Mouse (Mus musculus) lung, embryonic 16.5 days (tissue): ENCODE results near the gene Pld1. TPM values are rescaled to one million over a fixed set of nuclear protein-coding genes. Genes with fewer than 3 reads are reported as not detected.

Source experiments
- ATAC-seq: fragments of 200-750 bp; cut with Nextera tagmentation; 2 replicates; pipeline ENCODE4 v1.8.0; 2017; ENCODE audit warnings: low read depth, mild to moderate bottlenecking, moderate library complexity
- H3K27ac ChIP-seq: fragments of 300-500 bp; sonication (generic); 2 replicates; pipeline ENCODE4 v1.5.1; 2014; ENCODE audit warnings: mild to moderate bottlenecking, control low read depth, low read length
- H3K27me3 ChIP-seq: fragments of 300-500 bp; sonication (generic); 2 replicates; pipeline ENCODE4 v1.6.1; 2014; ENCODE audit warnings: low read depth, low read length, mixed read lengths; ENCODE audit not compliant: control insufficient read depth, insufficient read depth
- H3K36me3 ChIP-seq: fragments of 300-500 bp; sonication (generic); 2 replicates; pipeline ENCODE4 v1.6.1; 2014; ENCODE audit warnings: low read length; ENCODE audit not compliant: control insufficient read depth, insufficient read depth
- H3K4me1 ChIP-seq: fragments of 300-500 bp; sonication (generic); replicated peaks from 2 replicates; pipeline ENCODE4 v1.6.1; 2014; ENCODE audit warnings: low read length, mixed read lengths; ENCODE audit not compliant: control insufficient read depth, insufficient read depth
- H3K4me2 ChIP-seq: fragments of 300-500 bp; sonication (generic); 2 replicates; pipeline ENCODE4 v1.6.1; 2014; ENCODE audit warnings: low read depth, low read length, control low read depth
- H3K4me3 ChIP-seq: fragments of 300-500 bp; sonication (generic); 2 replicates; pipeline ENCODE4 v1.5.1; 2014; ENCODE audit warnings: mild to moderate bottlenecking, low read length, control low read depth
- H3K9ac ChIP-seq: fragments of 300-500 bp; sonication (generic); 2 replicates; pipeline ENCODE4 v1.6.1; 2014; ENCODE audit warnings: low read length, control low read depth
- H3K9me3 ChIP-seq: fragments of 300-500 bp; sonication (generic); 2 replicates; pipeline ENCODE4 v1.6.1; 2016; ENCODE audit warnings: low read length; ENCODE audit not compliant: control insufficient read depth
- WGBS: fragments of 180-500 bp; shearing (Covaris S2); extraction: QIAGEN DNeasy Blood & Tissue Kit; methylation state at CpG from one replicate; pipeline ENCODE4 v1.1.7; 2014; 5-methylcytosine and 5-hydroxymethylcytosine counted together
- polyA plus RNA-seq: library from polyadenylated mRNA; unstranded; fragments of >200 nt; fragmentation: Nextera tagmentation; extraction: Ambion mirVana; gene quantifications from 2 replicates; pipeline ENCODE4 v1.2.1, GENCODE M21; 2015

Gene Pld1
- polyA plus RNA-seq, 1 experiment from 2014 or later: 11.5 TPM

GRCm38 (mm10) chr3:28042366-28042765 lies 103.9 kb downstream of the Pld1 start:
- Histone ChIP-seq H3K4me2 (no peak overlapping the region), H3K4me3 (no peak overlapping the region), H3K27me3 (no peaks in the 10 kb centered on the region), H3K9ac (no peak overlapping the region), H3K36me3 (peaks cover 9% of the 10 kb centered on the region; the same call in 1 of the 2 replicates), H3K4me1 (peaks cover 10% of the 10 kb centered on the region; the same call in 1 of the 2 replicates), H3K9me3 (no peaks in the 10 kb centered on the region), H3K27ac (no peak overlapping the region)
- ATAC-seq: no peak
- WGBS: 90% methylated on average over 4 of the region's 4 CpGs

- ATAC-seq: no peak
- 78% methylated on average over 5 of the region's 5 CpGs for WGBS
- Histone ChIP-seq H3K4me1 (no peaks in the 10 kb centered on the region), H3K36me3 (0 out of 2 replicates have a peak, but pooled peaks cover 5% of the 10 kb centered on the region), H3K4me3 (no peak overlapping the region), H3K27ac (no peak overlapping the region), H3K4me2 (no peak overlapping the region), H3K9ac (no peak overlapping the region), H3K27me3 (no peaks in the 10 kb centered on the region), H3K9me3 (no peaks in the 10 kb centered on the region)
These were observed 109.1 kb downstream of the Pld1 start for GRCm38 (mm10) chr3:28047599-28047998.

DNA sequence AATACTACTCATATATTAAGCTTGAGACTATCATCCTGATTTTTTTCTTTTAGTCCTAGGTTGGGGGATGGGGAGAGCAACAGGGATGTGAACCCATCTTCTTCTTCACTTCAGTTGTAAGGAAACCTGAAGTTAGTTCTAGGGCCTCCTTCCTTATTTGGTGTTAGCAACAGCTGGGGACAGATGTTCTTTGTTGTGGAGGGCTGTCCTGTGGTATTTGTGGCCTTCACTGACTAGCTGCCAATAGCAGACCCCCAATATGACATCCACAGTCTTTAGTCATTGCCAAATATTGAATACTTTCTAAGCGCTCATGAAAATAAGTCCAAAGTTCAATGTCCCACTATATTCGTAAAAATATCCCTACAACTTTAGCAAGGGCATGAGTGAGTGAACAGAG lies 111.0 kb downstream of the Pld1 start:
- ATAC-seq: peak; percentile 88
- WGBS: 59% methylated on average over 2 of the region's 2 CpGs
- Histone ChIP-seq H3K27me3 (no peaks in the 10 kb centered on the region), H3K9ac (no peak overlapping the region), H3K36me3 (0 out of 2 replicates have a peak, but pooled peaks cover 5% of the 10 kb centered on the region), H3K27ac (peak overlapping the region; percentile 40; the same call in 1 of the 2 replicates), H3K9me3 (no peaks in the 10 kb centered on the region), H3K4me1 (no peaks in the 10 kb centered on the region; the same call in 1 of the 2 replicates), H3K4me2 (no peak overlapping the region), H3K4me3 (no peak overlapping the region)

DNA sequence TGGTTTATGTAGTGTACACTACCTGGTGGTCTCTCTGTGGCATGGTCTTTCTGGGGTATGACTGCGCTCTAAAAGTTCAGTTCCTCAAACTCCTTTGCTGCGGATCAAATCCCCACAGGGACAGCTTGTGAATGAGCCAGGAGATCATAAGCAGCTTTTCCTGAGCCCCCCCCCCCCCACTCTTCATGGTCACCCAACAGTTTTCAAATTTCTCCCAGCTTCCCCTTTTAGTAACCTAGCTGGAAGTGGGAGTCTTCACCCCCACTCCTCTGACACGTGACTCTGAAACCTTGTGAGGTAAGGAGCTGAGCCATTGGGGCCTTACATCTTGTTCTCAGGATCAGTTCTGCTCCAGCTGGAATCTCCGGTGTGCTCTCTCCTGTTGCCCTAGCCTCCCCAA lies 114.6 kb downstream of the Pld1 start:
- Histone ChIP-seq H3K4me3 (no peak overlapping the region), H3K4me2 (no peak overlapping the region), H3K27ac (no peak overlapping the region), H3K4me1 (no peaks in the 10 kb centered on the region; the same call in none of the 2 replicates), H3K27me3 (no peaks in the 10 kb centered on the region), H3K9me3 (no peaks in the 10 kb centered on the region), H3K36me3 (0 out of 2 replicates have a peak, but pooled peaks cover 2% of the 10 kb centered on the region), H3K9ac (no peak overlapping the region)
- 85% methylated on average over 4 of the region's 4 CpGs for WGBS
- ATAC-seq: no peak

GRCm38 (mm10) chr3:28060713-28061112 lies 122.2 kb downstream of the Pld1 start:
- no peaks in the 10 kb centered on the region for H3K36me3 ChIP-seq
- H3K9me3 ChIP-seq: no peaks in the 10 kb centered on the region
- ATAC-seq: no peak
- no peaks in the 10 kb centered on the region for H3K4me1 ChIP-seq
- no peak overlapping the region for H3K4me2 ChIP-seq
- no peak overlapping the region for H3K4me3 ChIP-seq
- WGBS: 82% methylated on average over 4 of the region's 4 CpGs
- no peak overlapping the region for H3K27ac ChIP-seq
- no peak overlapping the region for H3K9ac ChIP-seq
- H3K27me3 ChIP-seq: no peaks in the 10 kb centered on the region

GRCm38 (mm10) chr3:28061155-28061554 lies 122.7 kb downstream of the Pld1 start:
- no peaks in the 10 kb centered on the region for H3K9me3 ChIP-seq
- no peaks in the 10 kb centered on the region for H3K4me1 ChIP-seq
- no peak overlapping the region for H3K4me2 ChIP-seq
- H3K36me3 ChIP-seq: no peaks in the 10 kb centered on the region
- ATAC-seq: no peak
- no peak overlapping the region for H3K4me3 ChIP-seq
- no peak overlapping the region for H3K27ac ChIP-seq
- H3K27me3 ChIP-seq: no peaks in the 10 kb centered on the region
- H3K9ac ChIP-seq: no peak overlapping the region

- Histone ChIP-seq H3K4me2 (no peak overlapping the region), H3K27ac (no peak overlapping the region), H3K9me3 (peaks cover 3% of the 10 kb centered on the region), H3K9ac (no peak overlapping the region), H3K4me1 (no peaks in the 10 kb centered on the region), H3K4me3 (no peak overlapping the region), H3K36me3 (no peaks in the 10 kb centered on the region; the same call in 1 of the 2 replicates), H3K27me3 (no peaks in the 10 kb centered on the region)
- 85% methylated on average over 3 of the region's 3 CpGs for WGBS
- no peak for ATAC-seq
These were observed 140.7 kb downstream of the Pld1 start for GRCm38 (mm10) chr3:28079211-28079610.

DNA sequence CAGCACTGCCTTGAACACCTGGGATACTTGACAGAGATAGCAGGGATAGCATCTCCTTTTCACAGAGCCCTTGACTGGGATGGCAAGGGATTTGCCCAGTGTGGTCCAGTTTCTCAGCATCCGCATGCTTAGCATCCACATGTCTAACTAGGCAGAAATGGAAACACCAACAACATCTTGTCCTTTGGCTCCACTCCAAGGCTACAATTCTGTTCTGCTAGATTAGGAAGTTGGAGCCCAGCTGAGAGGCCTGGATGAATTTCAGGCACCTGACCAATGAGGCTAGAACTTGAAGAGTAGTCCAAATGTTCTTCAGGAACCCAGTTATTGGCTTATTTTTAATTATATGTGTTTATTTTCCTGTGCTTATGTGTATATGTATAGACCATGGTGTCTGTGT lies 141.6 kb downstream of the Pld1 start:
- WGBS: 84% methylated on average over 1 of the region's 1 CpGs
- Histone ChIP-seq H3K4me2 (no peak overlapping the region), H3K27ac (no peak overlapping the region), H3K9ac (no peak overlapping the region), H3K36me3 (no peaks in the 10 kb centered on the region; the same call in 1 of the 2 replicates), H3K4me3 (no peak overlapping the region), H3K4me1 (no peaks in the 10 kb centered on the region), H3K9me3 (peaks cover 3% of the 10 kb centered on the region), H3K27me3 (no peaks in the 10 kb centered on the region)
- ATAC-seq: no peak

DNA sequence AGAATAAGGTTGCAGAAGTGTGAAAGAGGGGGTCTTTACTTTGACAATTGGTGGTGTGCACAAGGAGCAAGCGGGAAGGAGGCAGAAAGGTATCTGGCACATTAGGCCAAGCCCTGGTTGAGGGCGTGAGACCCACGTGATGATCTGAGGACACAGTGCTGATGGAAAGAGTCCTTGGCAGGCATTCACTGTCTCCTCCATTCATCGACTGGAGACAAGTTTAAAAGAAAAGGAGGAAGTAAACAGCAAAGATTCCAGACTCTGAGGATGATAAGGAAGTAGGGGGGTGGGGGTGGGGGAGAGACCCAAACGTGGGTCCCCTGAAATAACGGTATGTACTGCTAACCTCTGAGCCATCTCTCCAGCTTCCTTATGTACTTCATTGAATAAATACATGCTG lies 142.5 kb downstream of the Pld1 start:
- Histone ChIP-seq H3K27ac (no peak overlapping the region), H3K4me2 (no peak overlapping the region), H3K36me3 (no peaks in the 10 kb centered on the region; the same call in 1 of the 2 replicates), H3K27me3 (no peaks in the 10 kb centered on the region), H3K4me1 (no peaks in the 10 kb centered on the region), H3K9ac (no peak overlapping the region), H3K4me3 (no peak overlapping the region), H3K9me3 (peaks cover 3% of the 10 kb centered on the region)
- 47% methylated on average over 6 of the region's 6 CpGs for WGBS
- no peak for ATAC-seq

GRCm38 (mm10) chr3:28083218-28083617 lies 144.7 kb downstream of the Pld1 start:
- no peaks in the 10 kb centered on the region; the same call in 1 of the 2 replicates for H3K36me3 ChIP-seq
- no peaks in the 10 kb centered on the region for H3K27me3 ChIP-seq
- H3K4me2 ChIP-seq: no peak overlapping the region
- H3K27ac ChIP-seq: no peak overlapping the region
- H3K9me3 ChIP-seq: no peaks in the 10 kb centered on the region
- H3K9ac ChIP-seq: no peak overlapping the region
- H3K4me3 ChIP-seq: no peak overlapping the region
- WGBS: 57% methylated on average over 3 of the region's 3 CpGs
- no peak for ATAC-seq
- no peaks in the 10 kb centered on the region for H3K4me1 ChIP-seq
